Mouse (Mus musculus): ENCODE results near the gene Ppp2r2c.

- TF ChIP-seq POLR2A (IDR thresholded peaks at IDR 0.05; ENCODE audit: borderline replicate concordance, extremely low read depth, low read depth, low read length) (no peak), CTCF (IDR thresholded peaks at IDR 0.05; ENCODE audit: insufficient read depth, low read length) (no peak)
Observed at GRCm38 (mm10) chr5:36885067-36885466, 16.8 kb downstream of the Ppp2r2c start.

All from lung, adult 2 months (tissue).